Mouse (Mus musculus) c-Kit-positive CD71-positive TER-119-negative erythroid progenitor cells, embryonic 14.5 days (primary cell): ENCODE results near the gene Atf7.
"Not testable (repeated sequence)": the region's sequence is repeated elsewhere in the genome, so short reads cannot be mapped to it uniquely, and the experiment has no call there.

ENCODE experiments used
- DNase-seq: peaks from one replicate; pipeline ENCODE4 v3.0.0-alpha.2; 2013; ENCODE audit warnings: low read depth

Atf7 gene

DNA sequence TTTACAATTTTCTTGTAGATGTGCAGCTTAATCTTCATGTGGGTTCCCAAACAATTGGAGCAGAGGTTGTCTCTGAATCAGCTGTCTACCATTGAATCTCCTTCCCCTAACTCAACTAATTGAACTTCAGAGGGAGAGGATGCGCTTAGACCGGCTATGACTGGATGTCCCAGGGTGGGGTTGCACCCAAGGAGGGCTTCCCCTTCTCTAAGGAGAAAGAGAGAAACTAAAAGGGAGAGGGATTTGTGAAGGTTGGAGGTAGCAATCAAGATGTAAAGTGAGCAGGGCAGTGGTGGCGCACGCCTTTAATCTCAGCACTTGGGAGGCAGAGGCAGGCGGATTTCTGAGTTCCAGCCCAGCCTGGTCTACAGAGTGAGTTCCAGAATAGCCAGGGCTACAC, 5.8 kb downstream of the Atf7 start:
- no peak for DNase-seq

DNA sequence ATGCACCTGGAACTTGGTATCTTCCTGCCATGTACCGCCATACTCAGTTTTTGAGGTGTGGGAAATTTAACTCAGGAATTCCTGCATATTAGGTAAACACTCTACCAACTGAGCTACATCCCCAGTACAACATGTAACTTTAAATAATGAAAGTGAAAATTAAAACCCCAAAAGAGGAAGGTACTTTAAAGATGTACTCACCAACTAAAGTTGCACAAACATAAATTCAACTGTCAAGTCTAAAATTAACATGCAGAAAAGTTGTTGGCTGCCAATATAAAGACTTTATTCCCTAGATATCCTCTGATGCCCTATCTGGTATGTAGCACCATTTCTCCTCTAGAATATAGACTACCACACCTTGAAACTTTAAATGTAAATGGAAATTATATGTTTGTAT, 7.6 kb downstream of the Atf7 start:
- no peak for DNase-seq

DNA sequence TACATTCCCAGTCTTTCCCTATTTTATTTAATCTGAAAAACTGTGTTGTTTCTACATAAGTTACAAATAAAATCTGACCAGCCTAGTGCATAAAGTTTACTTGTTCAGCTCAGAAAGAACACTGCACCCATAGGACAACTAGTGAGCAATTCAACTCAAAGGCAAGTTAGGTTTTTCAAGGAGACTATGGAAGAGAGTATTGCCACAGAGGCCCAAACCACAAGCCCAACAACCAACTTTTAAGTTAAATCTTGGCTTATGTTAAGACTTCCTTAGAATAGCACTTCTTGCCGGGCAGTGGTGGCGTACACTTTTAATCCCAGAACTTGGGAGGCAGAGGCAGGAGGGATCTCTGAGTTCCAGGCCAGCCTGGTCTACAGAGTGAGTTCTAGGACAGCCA, 9.1 kb downstream of the Atf7 start:
- DNase-seq = no peak

DNA sequence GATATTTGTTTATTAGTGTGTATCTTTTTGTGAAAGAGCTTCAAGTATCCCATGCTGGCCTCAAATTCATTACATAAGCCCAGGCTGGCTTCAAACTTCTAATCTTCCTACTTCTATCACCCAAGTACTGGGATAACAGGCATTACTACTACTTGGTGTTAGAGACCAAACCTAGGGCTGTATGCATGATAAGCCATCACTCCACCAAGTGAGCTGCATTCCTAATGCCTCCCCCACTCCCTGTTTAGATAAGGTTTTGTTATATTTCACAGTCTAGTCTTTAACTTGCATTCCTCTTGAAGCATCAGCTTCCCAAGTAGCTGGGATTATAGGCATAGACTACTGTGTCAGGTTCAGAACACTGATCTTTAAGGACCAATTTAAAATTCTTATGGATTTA, 11.0 kb downstream of the Atf7 start:
- no peak for DNase-seq

DNA sequence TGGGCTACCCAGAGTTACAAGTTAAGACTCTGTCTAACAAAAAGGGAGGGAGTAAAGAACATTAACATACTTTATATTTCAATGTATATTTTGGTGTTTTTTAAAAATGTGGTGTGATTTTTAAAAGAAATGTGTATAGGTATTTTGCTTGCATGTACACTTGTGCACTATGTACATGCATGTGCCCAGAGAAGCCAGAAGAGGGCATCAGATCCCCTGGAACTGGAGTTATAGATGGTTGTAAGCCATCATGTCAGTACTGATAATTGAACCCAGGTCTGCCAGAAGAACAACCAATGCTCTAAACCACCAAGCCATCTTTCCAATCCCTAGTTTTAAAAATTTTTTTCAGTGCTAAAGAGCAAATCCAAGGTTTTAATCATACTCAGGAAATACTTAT, 12.3 kb downstream of the Atf7 start:
- DNase-seq = no peak

DNA sequence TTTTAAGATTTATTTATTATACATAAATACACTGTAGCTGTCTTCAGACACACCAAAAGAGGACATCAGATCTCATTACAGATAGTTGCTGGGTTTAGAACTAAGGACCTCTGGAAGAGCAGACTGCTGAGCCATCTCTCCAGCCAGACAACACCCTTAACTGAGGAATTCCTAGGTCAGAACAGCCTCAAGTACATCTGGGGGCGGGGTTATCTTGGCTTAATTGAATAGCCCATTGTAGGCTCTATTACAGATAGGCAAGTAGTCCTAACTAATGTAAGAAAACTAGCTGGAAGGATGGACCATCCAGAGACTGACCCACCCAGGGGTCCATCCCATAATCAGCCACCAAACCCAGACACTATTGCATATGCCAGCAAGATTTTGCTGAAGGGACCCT, 16.7 kb downstream of the Atf7 start:
- DNase-seq = not testable (repeated sequence)

DNA sequence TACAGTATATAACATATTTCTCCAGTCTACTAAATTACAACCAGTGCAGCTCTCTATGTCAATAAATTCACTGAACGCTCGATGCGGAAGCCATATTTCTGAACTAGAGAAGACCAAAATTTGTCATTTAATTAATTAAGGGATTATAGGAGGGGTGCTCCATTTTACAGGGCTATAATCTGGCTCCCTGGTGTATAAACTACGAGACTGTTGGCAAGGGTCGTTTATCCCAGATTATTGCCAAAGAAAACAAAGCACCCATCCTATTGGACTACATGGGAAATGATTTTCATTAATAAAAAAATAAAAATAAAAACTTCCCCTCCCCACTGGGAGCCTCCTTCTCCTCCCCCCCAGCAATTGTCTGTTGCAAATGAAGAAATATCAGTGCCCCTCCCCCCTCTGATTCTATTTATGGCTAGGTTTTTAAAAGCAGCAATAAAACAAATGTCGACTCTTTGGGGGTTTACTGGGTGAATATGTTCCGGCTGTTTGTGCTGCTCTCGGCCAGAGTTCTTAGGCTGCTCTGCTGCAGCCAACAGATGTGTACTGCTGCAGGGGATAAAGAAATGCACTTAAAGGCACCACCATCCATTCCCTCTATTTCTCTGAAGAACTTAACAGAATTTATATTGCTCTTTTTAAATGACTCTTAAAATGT, 31.1 kb downstream of the Atf7 start:
- DNase-seq = no peak

DNA sequence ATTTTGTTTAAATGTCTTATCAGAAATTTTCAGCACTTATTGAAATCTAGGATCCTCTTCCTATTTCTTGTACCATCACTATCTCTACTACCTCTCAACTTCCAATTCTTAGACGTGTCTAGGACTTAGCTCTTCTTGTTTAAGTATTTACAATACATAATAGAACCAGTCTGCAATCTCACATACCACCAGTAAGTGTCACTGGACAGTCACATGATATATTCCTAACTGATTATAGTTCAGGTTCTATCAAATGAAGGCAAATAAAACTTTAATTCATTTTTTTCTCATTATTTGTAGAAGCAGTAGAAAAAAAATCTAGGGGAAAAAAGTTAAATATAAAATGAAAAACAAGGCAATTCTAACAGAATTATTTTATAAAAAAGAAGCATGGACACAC, 32.6 kb downstream of the Atf7 start:
- no peak for DNase-seq

DNA sequence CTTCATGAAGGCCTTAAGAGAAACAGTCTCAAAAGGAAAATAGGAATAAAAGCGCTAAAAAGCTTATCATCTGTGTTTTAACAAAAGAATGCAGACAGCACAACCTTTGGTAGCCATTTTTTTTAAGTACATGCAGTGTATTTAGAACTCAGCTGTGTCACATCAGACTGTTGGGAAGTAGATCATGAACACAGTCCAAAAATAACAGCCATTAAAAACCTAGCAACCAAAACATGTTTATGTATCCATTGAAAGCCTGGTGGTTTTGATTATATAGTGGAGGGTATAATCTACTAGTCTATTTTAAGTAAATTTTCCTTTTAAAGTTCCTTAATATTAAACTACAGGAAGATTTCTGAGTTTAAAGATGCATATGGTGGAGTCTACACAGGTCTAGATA, 34.7 kb downstream of the Atf7 start:
- DNase-seq = no peak

DNA sequence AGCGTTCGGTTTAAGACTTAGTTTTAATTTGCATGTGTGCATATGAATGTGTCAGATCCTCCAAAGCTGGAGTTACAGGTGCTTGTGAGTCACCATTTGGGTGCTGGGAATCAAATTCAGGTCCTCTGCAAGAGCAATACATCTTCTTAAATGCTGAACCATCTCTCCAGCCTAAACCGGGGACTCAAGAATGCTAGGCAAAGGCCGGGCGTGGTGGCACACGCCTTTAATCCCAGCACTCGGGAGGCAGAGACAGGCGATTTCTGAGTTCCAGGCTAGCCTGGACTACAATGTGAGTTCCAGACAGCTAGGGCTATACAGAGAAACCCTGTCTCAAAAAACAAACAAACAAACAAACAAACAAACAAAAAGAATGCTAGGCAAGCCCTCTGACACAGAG, 35.4 kb downstream of the Atf7 start:
- DNase-seq = no peak

DNA sequence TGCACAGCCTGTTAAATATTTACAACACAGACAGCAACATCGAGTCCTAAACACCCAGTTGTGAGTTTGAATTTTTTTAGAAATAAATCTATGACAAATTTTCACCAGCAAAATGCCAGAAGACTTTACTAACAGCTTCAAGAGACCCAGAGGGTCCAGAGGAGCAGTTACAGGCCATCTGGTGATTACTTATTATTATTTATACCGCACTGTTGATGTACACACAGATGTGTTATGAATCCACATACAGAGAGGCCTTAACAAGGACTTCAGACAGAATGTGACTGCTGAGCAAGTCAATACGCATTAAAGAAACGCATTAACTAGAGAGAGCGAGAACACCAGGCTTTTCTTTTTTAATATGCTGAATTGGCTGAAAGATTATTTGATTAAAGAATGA, 39.8 kb downstream of the Atf7 start:
- DNase-seq = no peak

DNA sequence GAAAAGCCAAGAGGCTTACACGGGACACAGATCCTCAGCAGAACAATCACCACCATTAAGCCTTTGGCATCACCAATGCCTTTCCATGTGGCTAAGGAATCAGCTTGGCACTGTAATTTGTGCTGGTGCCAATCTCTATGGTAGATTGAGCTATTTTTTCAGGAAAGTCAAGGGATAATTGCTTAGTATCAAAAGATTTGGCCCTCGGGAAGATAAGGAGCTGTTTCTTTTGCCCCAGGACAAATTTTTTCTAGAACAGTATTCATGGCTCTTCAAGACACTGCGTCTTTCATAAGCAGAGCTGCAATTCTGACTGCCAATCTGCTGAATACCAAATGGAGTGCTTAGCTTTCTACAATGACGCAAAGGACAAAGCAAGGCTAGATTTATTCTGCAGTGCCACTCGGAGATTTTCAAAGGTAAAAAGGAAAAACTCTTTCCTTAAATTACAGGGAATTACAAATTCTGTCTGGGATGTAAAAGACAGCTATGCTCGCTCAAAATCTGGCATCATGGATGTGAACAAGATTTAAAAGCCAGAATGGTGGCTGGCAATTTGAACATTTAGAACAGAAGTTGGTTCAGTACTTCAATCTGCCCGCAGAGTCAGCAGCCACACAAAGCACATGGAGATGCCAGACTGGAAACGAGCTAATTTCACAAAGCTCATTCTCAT, 41.4 kb downstream of the Atf7 start:
- no peak for DNase-seq

DNA sequence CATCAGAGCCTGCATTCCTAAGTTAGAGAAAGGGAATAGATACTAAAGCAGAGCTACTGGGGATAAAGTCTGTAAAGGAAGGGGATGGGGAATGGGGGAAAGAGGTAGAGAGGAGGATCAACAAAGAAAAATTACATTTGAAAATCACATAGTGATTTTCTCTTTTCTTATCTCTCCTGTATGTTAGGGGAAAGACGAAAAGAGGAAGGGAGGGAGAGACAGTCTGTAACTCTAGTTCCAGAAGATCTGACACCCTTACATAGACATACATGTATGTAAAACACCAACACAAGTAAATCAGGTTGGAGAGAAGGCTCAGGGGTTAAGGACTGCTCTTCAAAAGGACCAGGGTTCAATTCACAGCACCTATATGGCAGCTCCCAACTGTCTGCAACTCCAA, 44.1 kb downstream of the Atf7 start:
- DNase-seq = no peak

DNA sequence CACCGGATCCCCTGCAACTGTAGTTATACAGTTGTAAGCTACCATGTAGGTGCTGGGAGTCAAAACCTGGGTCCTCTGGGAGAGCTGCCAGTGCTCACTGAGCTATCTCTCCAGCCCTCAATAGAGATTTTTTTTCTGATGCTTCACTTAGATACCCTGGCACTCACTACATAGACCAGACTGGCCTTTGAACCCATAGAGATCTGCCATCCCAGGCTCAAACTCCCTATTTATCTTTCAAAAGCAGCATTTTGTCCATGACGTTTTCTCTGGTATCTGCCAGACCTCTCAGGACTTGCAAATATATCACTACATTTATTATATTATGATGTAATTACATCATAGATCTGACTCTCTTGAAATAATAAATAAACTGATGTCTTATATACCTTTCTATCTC, 46.9 kb downstream of the Atf7 start:
- no peak for DNase-seq

DNA sequence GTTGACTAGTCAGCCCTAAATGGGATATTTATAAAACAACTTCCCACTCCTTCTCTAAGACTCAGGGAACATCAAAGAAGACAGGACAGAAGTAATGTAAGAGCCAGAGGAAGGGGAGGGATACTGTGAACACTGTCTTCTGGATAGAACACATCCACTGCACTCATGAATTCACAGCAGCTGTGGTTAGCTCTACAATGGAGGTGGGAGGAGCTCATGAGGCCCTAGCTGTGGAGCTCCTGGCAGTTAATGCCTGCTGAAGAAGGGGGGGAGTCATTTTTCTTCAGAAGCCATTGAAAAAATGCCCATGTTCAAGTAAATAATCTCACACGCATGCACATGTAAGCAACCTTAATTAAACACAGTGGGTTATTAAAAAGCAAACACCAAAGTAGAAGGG, 48.3 kb downstream of the Atf7 start:
- no peak for DNase-seq

DNA sequence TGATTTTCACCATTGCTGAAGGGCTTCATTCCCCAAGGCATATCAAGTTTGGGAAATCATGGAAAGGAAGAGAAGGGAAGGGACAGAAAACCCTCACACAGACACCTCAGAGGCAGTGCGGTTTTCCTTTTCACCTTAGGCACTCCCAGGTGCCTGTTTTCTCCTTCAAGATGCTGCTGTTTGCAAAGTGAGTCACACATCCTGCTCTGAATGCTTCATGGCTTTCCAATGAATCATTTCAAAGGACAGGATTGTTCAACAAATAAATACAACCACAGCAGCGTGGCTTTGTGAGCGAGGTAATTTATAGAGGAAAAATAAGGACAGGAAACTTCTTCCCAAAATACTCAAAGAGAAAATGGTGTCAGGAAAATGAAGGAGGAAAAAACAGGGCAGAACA, 53.2 kb downstream of the Atf7 start:
- no peak for DNase-seq

DNA sequence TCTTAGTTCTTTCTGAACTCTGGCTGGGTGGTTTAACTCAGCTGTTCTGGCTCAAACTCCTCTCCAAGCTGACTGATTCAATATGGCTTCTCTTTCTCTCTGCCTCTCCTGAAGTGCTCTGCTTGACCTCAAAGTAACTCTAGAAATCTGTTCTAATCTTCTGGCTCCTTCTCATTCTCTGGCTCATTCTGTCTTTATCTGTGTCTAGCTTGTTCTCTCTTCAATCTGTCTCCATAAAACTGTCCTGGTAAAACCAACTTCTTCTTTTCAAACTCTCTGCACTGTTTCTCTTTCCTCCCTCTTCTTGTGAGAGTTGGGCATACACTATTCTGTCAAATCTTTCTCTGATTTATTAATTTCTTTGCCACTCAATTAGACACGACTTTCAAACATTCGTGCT, 57.4 kb downstream of the Atf7 start:
- DNase-seq = no peak

DNA sequence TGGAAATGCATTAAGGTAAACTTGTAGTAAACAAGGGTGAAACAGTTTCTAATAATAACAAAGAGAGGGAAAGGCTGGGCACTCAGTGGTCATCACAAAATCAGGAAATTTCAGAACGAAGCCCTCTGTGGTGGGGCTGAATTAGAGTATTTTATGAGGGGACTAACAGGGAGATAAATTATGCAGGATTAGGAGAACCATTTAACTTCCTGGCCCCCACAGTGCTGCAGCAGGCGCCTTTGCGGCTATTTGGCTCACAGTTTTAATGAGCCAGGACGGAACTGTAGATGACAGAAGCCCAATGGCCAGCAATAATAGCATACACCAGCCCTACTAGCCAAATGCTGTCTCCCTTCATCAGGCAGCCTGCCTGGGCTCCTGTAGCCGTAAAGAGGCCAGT, 61.6 kb downstream of the Atf7 start:
- DNase-seq = no peak

DNA sequence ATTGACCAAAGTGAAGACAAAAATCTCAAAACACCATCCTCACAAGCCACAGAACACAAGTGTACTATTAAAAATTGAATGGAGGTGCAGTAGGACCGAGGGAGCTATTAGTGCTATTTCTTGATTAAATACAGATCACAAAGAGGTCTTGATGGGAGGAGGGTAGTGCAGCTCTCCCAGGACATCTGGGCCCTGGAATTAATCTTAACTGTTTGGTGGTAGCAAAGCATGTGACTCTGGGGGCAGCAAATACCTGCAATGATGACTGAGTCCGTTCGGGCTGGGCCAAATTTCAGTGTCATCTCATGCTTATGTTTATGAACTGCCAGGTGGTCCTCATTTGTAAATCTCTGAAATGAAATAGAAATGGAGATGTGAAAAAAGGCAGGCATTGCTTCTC, 62.2 kb downstream of the Atf7 start:
- DNase-seq = no peak

DNA sequence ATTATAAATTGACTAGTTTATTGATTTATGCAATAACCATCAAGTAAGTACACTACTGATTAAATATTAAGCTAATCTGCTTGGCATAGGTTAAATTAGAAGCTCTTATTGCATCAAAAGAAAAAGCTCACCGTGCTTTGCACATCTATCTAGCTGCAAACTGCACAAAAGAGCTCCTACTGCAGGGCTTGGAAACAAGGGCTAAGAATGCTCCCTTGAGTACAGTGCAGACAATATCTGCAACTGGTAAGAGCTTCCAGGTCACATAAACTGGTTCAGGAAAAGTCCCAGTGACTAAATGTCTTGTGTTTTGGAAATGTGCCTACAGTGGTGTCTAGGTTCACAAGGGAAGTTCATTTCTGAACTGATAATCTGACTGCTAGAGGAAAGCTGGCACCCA, 62.8 kb downstream of the Atf7 start:
- DNase-seq = no peak

DNA sequence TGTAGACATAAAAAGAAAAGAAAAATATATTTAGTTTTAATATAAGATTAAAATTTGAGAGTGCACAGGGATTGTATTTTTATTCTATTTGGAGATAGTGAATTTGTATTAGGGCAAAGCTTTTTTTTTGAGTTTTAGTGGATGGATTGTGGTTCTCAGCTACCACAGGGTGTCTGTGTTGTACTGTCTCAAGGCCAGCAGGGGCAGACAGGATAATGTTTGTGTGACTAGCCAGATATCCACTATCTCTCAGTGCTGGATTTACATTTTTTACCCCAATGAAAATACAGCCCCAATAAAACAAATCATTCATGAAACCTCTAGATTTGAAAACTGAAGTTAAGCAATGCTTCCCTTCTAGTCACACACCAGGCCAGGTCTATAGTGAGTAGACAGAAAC, 67.7 kb downstream of the Atf7 start:
- DNase-seq = no peak

DNA sequence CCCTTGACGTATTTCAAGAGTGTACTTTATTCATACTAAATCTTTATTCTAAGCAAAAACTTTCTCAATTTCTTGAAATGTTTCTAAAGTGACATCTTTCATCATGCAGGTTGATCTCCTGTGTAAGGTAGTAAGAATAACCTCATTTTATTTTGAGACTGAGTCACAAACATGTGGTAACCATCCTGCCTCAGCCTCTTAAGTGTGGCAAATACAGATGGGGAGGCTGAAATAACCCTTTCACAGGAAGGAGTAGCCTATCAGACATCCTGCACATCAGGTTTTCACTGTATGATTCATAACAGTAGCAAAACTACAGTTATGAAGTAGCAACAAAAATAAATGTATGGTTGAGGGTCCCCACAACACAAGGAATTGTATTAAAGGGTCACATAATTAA, 69.7 kb downstream of the Atf7 start:
- DNase-seq = no peak

DNA sequence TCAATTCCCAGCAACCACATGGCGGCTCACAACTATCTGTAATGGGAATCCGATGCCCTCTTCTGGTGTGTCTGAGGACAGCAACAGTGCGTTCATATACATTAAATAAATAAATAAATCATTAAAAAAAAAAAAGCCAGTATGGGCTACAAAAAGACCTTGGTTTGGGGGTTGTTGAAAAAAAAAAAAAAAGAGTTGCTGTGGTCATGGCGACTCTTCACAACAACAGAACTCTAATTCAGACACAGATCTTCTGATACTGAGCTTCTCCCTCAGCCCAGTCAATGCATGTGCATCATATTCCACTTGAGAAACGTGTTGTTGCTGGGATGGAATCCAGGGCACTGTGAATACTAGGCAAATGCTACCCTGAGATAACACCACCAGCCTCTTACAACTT, 72.7 kb downstream of the Atf7 start:
- no peak for DNase-seq

DNA sequence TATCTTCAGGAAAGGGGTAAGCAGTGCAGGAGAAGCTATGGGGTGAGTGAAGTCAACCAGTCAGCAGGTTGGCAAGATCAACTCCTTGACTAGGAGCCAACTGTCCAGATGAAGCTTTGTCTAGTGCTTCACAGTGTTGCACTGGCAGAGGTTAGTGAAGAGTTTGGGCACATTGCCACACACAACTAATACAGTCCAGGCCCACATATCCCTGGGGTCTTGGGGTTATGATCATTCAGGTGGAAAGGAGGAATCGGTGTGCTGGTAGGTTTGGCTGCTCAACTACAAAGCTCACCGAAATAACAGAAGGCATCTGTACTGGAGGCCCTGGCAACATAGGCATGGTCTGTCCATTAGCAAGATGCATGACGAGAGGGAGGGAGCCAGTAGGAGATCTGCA, 77.8 kb downstream of the Atf7 start:
- no peak for DNase-seq
